Mouse (Mus musculus) layer of hippocampus, adult 9-11 months (tissue): ENCODE measurements at regions not wholly inside any gene's neighbourhood (a gene's known extent, or its start where the extent isn't known, plus 50 kb on each side); places are given as distances from the start of the nearest gene placed in this dataset.
A peak's percentile ranks its signal among the peaks of the same experiment; 100 is the strongest.
"Not testable (repeated sequence)": the region's sequence is repeated elsewhere in the genome, so short reads cannot be mapped to it uniquely, and the experiment has no call there.

ENCODE experiments used
- DNase-seq: peaks from one replicate; pipeline ENCODE4 v3.0.0; 2022

- peak; percentile 9 for DNase-seq
Observed at GRCm38 (mm10) chrX:135112109-135112508, 65.3 kb downstream of the Gm15023 start.

- not testable (repeated sequence) for DNase-seq
Observed at GRCm38 (mm10) chrX:135110866-135111265, 66.6 kb downstream of the Gm15023 start.

GRCm38 (mm10) chrX:135101594-135101993, 75.8 kb downstream of the Gm15023 start:
- DNase-seq, result peak; percentile 77

GRCm38 (mm10) chrX:135098101-135098500, 79.3 kb downstream of the Gm15023 start:
- no peak for DNase-seq

- DNase-seq, result no peak
Observed at GRCm38 (mm10) chrX:135096206-135096605, 81.2 kb downstream of the Gm15023 start.

GRCm38 (mm10) chrX:135091074-135091473, 82.1 kb upstream of the Zmat1 start:
- peak; percentile 18 for DNase-seq

- DNase-seq, result not testable (repeated sequence)
Observed at GRCm38 (mm10) chrX:135087068-135087579, 78.1 kb upstream of the Zmat1 start.

- DNase-seq, result not testable (repeated sequence)
Observed at GRCm38 (mm10) chrX:135086564-135086963, 77.6 kb upstream of the Zmat1 start.

GRCm38 (mm10) chrX:135085770-135086553, 77.0 kb upstream of the Zmat1 start:
- DNase-seq, result not testable (repeated sequence)

GRCm38 (mm10) chrX:135080380-135081158, 71.6 kb upstream of the Zmat1 start:
- DNase-seq, result no peak

GRCm38 (mm10) chrX:135079388-135079787, 70.4 kb upstream of the Zmat1 start:
- DNase-seq, result no peak

GRCm38 (mm10) chrX:135075903-135076302, 66.9 kb upstream of the Zmat1 start:
- DNase-seq, result no peak

GRCm38 (mm10) chrX:135069448-135069847, 60.4 kb upstream of the Zmat1 start:
- DNase-seq, result no peak

- DNase-seq, result no peak
Observed at GRCm38 (mm10) chrX:135060184-135060583, 51.2 kb upstream of the Zmat1 start.

- no peak for DNase-seq
Observed at GRCm38 (mm10) chrX:135058949-135059348, 49.9 kb upstream of the Zmat1 start.
